ENCODE assay signal across 10 mouse cellular contexts in the genomic region with DNA sequence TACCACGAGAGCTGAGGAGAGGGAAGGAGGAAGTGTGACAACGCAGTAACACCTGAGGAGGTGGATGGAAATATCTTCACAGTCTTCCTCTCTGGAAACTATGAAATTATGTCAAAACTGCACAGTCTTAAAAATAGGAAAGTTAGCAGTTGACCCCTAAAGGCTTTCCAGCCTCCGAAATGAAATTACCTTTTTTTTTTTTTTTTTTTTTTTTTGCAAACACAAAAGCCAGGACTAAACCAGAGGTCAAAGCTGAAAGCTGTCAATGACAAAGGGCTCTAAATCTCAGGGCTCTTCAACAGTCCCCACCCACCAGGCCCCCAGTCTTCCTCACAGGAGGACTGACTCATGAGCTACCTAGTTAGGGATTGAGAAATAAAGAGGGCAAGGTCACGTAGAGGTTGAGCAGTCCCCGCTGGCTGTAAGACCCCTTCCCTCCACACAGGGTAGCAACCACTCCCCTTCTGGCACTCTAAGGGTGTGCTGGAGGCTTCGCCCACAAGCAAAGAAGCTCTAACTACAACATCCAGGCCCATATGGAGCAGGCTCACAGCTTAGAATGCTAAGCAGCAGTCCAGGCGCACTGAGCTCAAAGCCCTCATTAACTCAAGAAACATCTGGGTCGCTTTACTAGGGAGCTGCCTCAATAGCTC. TPM values are rescaled to one million over a fixed set of nuclear protein-coding genes. Genes with fewer than 3 reads are reported as not detected.
DNase-seq lines count a peak whose midpoint lies in the region; ATAC-seq and TF ChIP-seq lines count a peak whose summit lies in the region.
"Had no signal": no experiment of that assay in that cellular context is flagged by ENCODE, and none has a peak within 500 bp of the region (broad histone marks: within the 10 kb centered on the region; RNA-seq: fewer than 3 reads in every experiment).

No protein-coding gene starts in this region.

- peaks cover 61% of the 10 kb centered on the region for H3K36me3 ChIP-seq in forebrain, embryonic 10.5 days (replicated peaks)
- H3K36me3 ChIP-seq in forebrain, embryonic 16.5 days (ENCODE audit: control insufficient read depth, insufficient read depth): 0 out of 2 replicates have a peak, but pooled peaks cover 2% of the 10 kb centered on the region
- peaks cover 12% of the 10 kb centered on the region for H3K36me3 ChIP-seq in lung, embryonic 16.5 days (ENCODE audit: control insufficient read depth, insufficient read depth, low read length)
- peaks cover 11% of the 10 kb centered on the region for H3K36me3 ChIP-seq in small intestine, adult 2 months (ENCODE audit: control insufficient read depth, insufficient read depth, low read length)

- ATAC-seq in forebrain, embryonic 16.5 days: no peak; the same call in 1 of the 2 replicates
- ATAC-seq in lung, embryonic 16.5 days (ENCODE audit: low read depth): no peak
- no peak for ATAC-seq in CD4-positive, CD25-positive, alpha-beta regulatory T cell, adult 4 months
- ATAC-seq: liver, embryonic 12.5 days had no signal

- no peak overlapping the region for H3K9ac ChIP-seq in forebrain, embryonic 16.5 days (replicated peaks; ENCODE audit: low read depth, low read length)
- no peak overlapping the region for H3K9ac ChIP-seq in lung, embryonic 16.5 days (ENCODE audit: low read length)
- H3K9ac ChIP-seq: liver, embryonic 12.5 days had no signal

- no peaks in the 10 kb centered on the region for H3K27me3 ChIP-seq in forebrain, embryonic 10.5 days (ENCODE audit: poor library complexity, severe bottlenecking)
- H3K27me3 ChIP-seq in forebrain, embryonic 16.5 days (replicated peaks; ENCODE audit: control insufficient read depth, insufficient read depth, low read length): no peaks in the 10 kb centered on the region
- H3K27me3 ChIP-seq in lung, embryonic 16.5 days (ENCODE audit: control insufficient read depth, insufficient read depth, low read depth, low read length): no peaks in the 10 kb centered on the region
- no peaks in the 10 kb centered on the region for H3K27me3 ChIP-seq in small intestine, adult 2 months (ENCODE audit: control insufficient read depth, insufficient read depth, low read length)
- H3K27me3 ChIP-seq: liver, embryonic 12.5 days had no signal

- TF ChIP-seq CTCF in lung, adult 2 months (IDR thresholded peaks at IDR 0.05; ENCODE audit: insufficient read depth, low read length): no peak
- TF ChIP-seq CTCF in small intestine, adult 2 months (IDR thresholded peaks at IDR 0.05; ENCODE audit: extremely low read depth, insufficient read length, insufficient replicate concordance, low read depth, low read length): no peak

- 39% methylated on average over 8 of the region's 8 CpGs for WGBS in forebrain, embryonic 10.5 days
- 36% methylated on average over 8 of the region's 8 CpGs for WGBS in forebrain, embryonic 16.5 days
- 61% methylated on average over 8 of the region's 8 CpGs for WGBS in lung, embryonic 16.5 days
- 61% methylated on average over 8 of the region's 8 CpGs for WGBS in lung, adult 2 months
- 57% methylated on average over 8 of the region's 8 CpGs for WGBS in small intestine, adult 2 months

- no peak for DNase-seq in forebrain, embryonic 10.5 days (ENCODE audit: extremely low spot score, low spot score)
- DNase-seq in lung, adult 2 months: no peak
- DNase-seq in forelimb bud, embryonic 11.5 days (ENCODE audit: low read depth, low spot score): peak; percentile 71
- no peak for DNase-seq in thymus, postnatal 25 days

- H3K4me2 ChIP-seq in forebrain, embryonic 16.5 days (ENCODE audit: low read length): no peak overlapping the region
- H3K4me2 ChIP-seq in lung, embryonic 16.5 days (ENCODE audit: low read depth, low read length): no peak overlapping the region
- H3K4me2 ChIP-seq: liver, embryonic 12.5 days had no signal

- H3K4me3 ChIP-seq in forebrain, embryonic 10.5 days: no peak overlapping the region
- H3K4me3 ChIP-seq in forebrain, embryonic 16.5 days (replicated peaks; ENCODE audit: low read length): no peak overlapping the region
- H3K4me3 ChIP-seq in lung, embryonic 16.5 days (ENCODE audit: low read length): no peak overlapping the region
- H3K4me3 ChIP-seq in lung, adult 2 months (replicated peaks; ENCODE audit: extremely low read depth, low read depth, low read length): no peak overlapping the region
- no peak overlapping the region for H3K4me3 ChIP-seq in small intestine, adult 2 months (ENCODE audit: low read depth, low read length)
- H3K4me3 ChIP-seq: liver, embryonic 12.5 days; myocyte had no signal

- TF ChIP-seq POLR2A in lung, adult 2 months (IDR thresholded peaks at IDR 0.05; ENCODE audit: borderline replicate concordance, extremely low read depth, low read depth, low read length): no peak
- no peak for TF ChIP-seq POLR2A in small intestine, adult 2 months (IDR thresholded peaks at IDR 0.05; ENCODE audit: low read depth, low read length)

- peak overlapping the region; percentile 44; the same call in 1 of the 2 replicates for H3K27ac ChIP-seq in forebrain, embryonic 10.5 days
- no peak overlapping the region for H3K27ac ChIP-seq in forebrain, embryonic 16.5 days (ENCODE audit: low read length)
- peak overlapping the region; percentile 59; the same call in 1 of the 2 replicates for H3K27ac ChIP-seq in lung, embryonic 16.5 days (ENCODE audit: low read length)
- peak overlapping the region; percentile 91 for H3K27ac ChIP-seq in small intestine, adult 2 months (ENCODE audit: insufficient read depth, low read depth, low read length)
- H3K27ac ChIP-seq: liver, embryonic 12.5 days had no signal

- H3K9me3 ChIP-seq in forebrain, embryonic 10.5 days: no peaks in the 10 kb centered on the region
- no peaks in the 10 kb centered on the region for H3K9me3 ChIP-seq in forebrain, embryonic 16.5 days (ENCODE audit: control insufficient read depth, low read length)
- no peaks in the 10 kb centered on the region for H3K9me3 ChIP-seq in lung, embryonic 16.5 days (ENCODE audit: control insufficient read depth, low read length)
- H3K9me3 ChIP-seq: liver, embryonic 12.5 days had no signal

- peaks cover 92% of the 10 kb centered on the region for H3K4me1 ChIP-seq in forebrain, embryonic 10.5 days
- peaks cover 69% of the 10 kb centered on the region for H3K4me1 ChIP-seq in forebrain, embryonic 16.5 days (replicated peaks; ENCODE audit: control insufficient read depth, insufficient read depth, low read length)
- H3K4me1 ChIP-seq in lung, embryonic 16.5 days (replicated peaks; ENCODE audit: control insufficient read depth, insufficient read depth, low read length): peaks cover 37% of the 10 kb centered on the region
- peaks cover 25% of the 10 kb centered on the region for H3K4me1 ChIP-seq in lung, adult 2 months (ENCODE audit: control insufficient read depth, insufficient read depth, low read length)
- H3K4me1 ChIP-seq in small intestine, adult 2 months (ENCODE audit: control insufficient read depth, insufficient read depth, insufficient read length, low read length): peaks cover 58% of the 10 kb centered on the region

RNA-seq across cellular contexts. Expression of a gene that starts 35.4 kb away (rescaled TPM):
- 37.3 and 38.3 TPM in 2 replicates for polyA plus RNA-seq in forebrain, embryonic 10.5 days (2016; fragmentation: Nextera tagmentation; extraction: Ambion mirVana)
- 60.9 and 64.3 TPM in 2 replicates for polyA plus RNA-seq in forebrain, embryonic 16.5 days (2015; fragmentation: Nextera tagmentation; extraction: Ambion mirVana)
- polyA plus RNA-seq in lung, embryonic 16.5 days (2015; fragmentation: Nextera tagmentation; extraction: Ambion mirVana): 43.8 and 47.1 TPM in 2 replicates
- polyA plus RNA-seq in lung, adult 2 months (2012; rRNA removed): 16.0 and 22.4 TPM in 2 replicates
- 9.0 and 15.4 TPM in 2 replicates for polyA plus RNA-seq in small intestine, adult 2 months (2012; rRNA removed)
- polyA plus RNA-seq in CD4-positive, CD25-positive, alpha-beta regulatory T cell, adult 4 months (2017; shearing (Covaris generic)): 10 to 100 TPM; 18.5 to 20.8 TPM
